Mouse (Mus musculus): ENCODE results near the gene E130114P18Rik.

E130114P18Rik gene

GRCm38 (mm10) chr4:97777706-97778176, at the start of gene E130114P18Rik:
Gene E130114P18Rik (minus strand): TSS chr4:97778078.
- DNase-seq (ENCODE audit: extremely low read depth, low read depth), result no peak

GRCm38 (mm10) chr4:97827115-97827514, 49.2 kb upstream of the E130114P18Rik start:
- DNase-seq (ENCODE audit: extremely low read depth, low read depth), result no peak

GRCm38 (mm10) chr4:97825841-97826240, 48.0 kb upstream of the E130114P18Rik start:
- no peak for DNase-seq (ENCODE audit: extremely low read depth, low read depth)

GRCm38 (mm10) chr4:97825432-97825831, 47.6 kb upstream of the E130114P18Rik start:
- DNase-seq (ENCODE audit: extremely low read depth, low read depth), result no peak

GRCm38 (mm10) chr4:97824451-97824850, 46.6 kb upstream of the E130114P18Rik start:
- no peak for DNase-seq (ENCODE audit: extremely low read depth, low read depth)

GRCm38 (mm10) chr4:97823512-97823911, 45.6 kb upstream of the E130114P18Rik start:
- no peak for DNase-seq (ENCODE audit: extremely low read depth, low read depth)

GRCm38 (mm10) chr4:97821556-97822251, 43.8 kb upstream of the E130114P18Rik start:
- no peak for DNase-seq (ENCODE audit: extremely low read depth, low read depth)

- DNase-seq (ENCODE audit: extremely low read depth, low read depth), result no peak
Measured at GRCm38 (mm10) chr4:97820474-97821259, 42.8 kb upstream of the E130114P18Rik start.

- no peak for DNase-seq (ENCODE audit: extremely low read depth, low read depth)
Measured at GRCm38 (mm10) chr4:97819101-97819500, 41.2 kb upstream of the E130114P18Rik start.

- DNase-seq (ENCODE audit: extremely low read depth, low read depth), result no peak
Measured at GRCm38 (mm10) chr4:97818498-97818897, 40.6 kb upstream of the E130114P18Rik start.

GRCm38 (mm10) chr4:97817741-97818140, 39.9 kb upstream of the E130114P18Rik start:
- no peak for DNase-seq (ENCODE audit: extremely low read depth, low read depth)

- DNase-seq (ENCODE audit: extremely low read depth, low read depth), result no peak
Measured at GRCm38 (mm10) chr4:97816753-97817152, 38.9 kb upstream of the E130114P18Rik start.

- no peak for DNase-seq (ENCODE audit: extremely low read depth, low read depth)
Measured at GRCm38 (mm10) chr4:97816001-97816400, 38.1 kb upstream of the E130114P18Rik start.

- DNase-seq (ENCODE audit: extremely low read depth, low read depth), result no peak
Measured at GRCm38 (mm10) chr4:97814515-97814914, 36.6 kb upstream of the E130114P18Rik start.

- no peak for DNase-seq (ENCODE audit: extremely low read depth, low read depth)
Measured at GRCm38 (mm10) chr4:97813996-97814395, 36.1 kb upstream of the E130114P18Rik start.

GRCm38 (mm10) chr4:97813035-97813434, 35.2 kb upstream of the E130114P18Rik start:
- DNase-seq (ENCODE audit: extremely low read depth, low read depth), result no peak

GRCm38 (mm10) chr4:97810348-97810939, 32.6 kb upstream of the E130114P18Rik start:
- DNase-seq (ENCODE audit: extremely low read depth, low read depth), result peak; percentile 76

GRCm38 (mm10) chr4:97809582-97810295, 31.9 kb upstream of the E130114P18Rik start:
- no peak for DNase-seq (ENCODE audit: extremely low read depth, low read depth)

- no peak for DNase-seq (ENCODE audit: extremely low read depth, low read depth)
Measured at GRCm38 (mm10) chr4:97808885-97809284, 31.0 kb upstream of the E130114P18Rik start.

- no peak for DNase-seq (ENCODE audit: extremely low read depth, low read depth)
Measured at GRCm38 (mm10) chr4:97806924-97807323, 29.0 kb upstream of the E130114P18Rik start.
